ENCODE assay signal across 1 mouse cellular context in genomic region chr5:135133736-135134405, GRCm38 (mm10).
TF ChIP-seq lines count a peak whose summit lies in the region.

No protein-coding gene starts in this region.

TF ChIP-seq in CH12.LX, 34 proteins besides CTCF, POLR2A, EP300 and RAD21:
- TF ChIP-seq MAFK (IDR thresholded peaks at IDR 0.05; ENCODE audit: insufficient replicate concordance, low read length) (0 out of 2 replicates have a peak, but pooled peaks have one; percentile 30), SIN3A (IDR thresholded peaks at IDR 0.05; ENCODE audit: low read length) (no peak)
